Mouse (Mus musculus): ENCODE data around the gene Svs3b. TPM values are rescaled to one million over a fixed set of nuclear protein-coding genes. Genes with fewer than 3 reads are reported as not detected.
"Not testable (repeated sequence)": the region's sequence is repeated elsewhere in the genome, so short reads cannot be mapped to it uniquely, and the experiment has no call there.

Gene Svs3b
- polyA plus RNA-seq, 1 experiment from 2014 or later, result not detected

- no peak overlapping the region for H3K4me2 ChIP-seq (ENCODE audit: low read depth, low read length)
- H3K36me3 ChIP-seq (ENCODE audit: control insufficient read depth, insufficient read depth, low read length), result no peaks in the 10 kb centered on the region
- H3K4me3 ChIP-seq (ENCODE audit: low read depth, low read length), result no peak overlapping the region
- H3K9ac ChIP-seq (replicated peaks; ENCODE audit: low read depth, low read length), result no peak overlapping the region
- no peak overlapping the region for H3K27ac ChIP-seq (ENCODE audit: low read depth, low read length)
- no peak for ATAC-seq (ENCODE audit: low read depth)
- H3K27me3 ChIP-seq (ENCODE audit: control insufficient read depth, insufficient read depth, low read length), result no peaks in the 10 kb centered on the region
- H3K9me3 ChIP-seq (ENCODE audit: control insufficient read depth, low read length), result no peaks in the 10 kb centered on the region
- 92% methylated on average over 4 of the region's 4 CpGs for WGBS
- H3K4me1 ChIP-seq (ENCODE audit: control insufficient read depth, insufficient read depth, low read length), result no peaks in the 10 kb centered on the region
Observed at GRCm38 (mm10) chr2:164210892-164211291, 45.5 kb downstream of the Svs3b start.

- ATAC-seq (ENCODE audit: low read depth), result no peak
- H3K27me3 ChIP-seq (ENCODE audit: control insufficient read depth, insufficient read depth, low read length), result no peaks in the 10 kb centered on the region
- H3K36me3 ChIP-seq (ENCODE audit: control insufficient read depth, insufficient read depth, low read length), result no peaks in the 10 kb centered on the region
- no peak overlapping the region for H3K9ac ChIP-seq (replicated peaks; ENCODE audit: low read depth, low read length)
- no peak overlapping the region for H3K27ac ChIP-seq (ENCODE audit: low read depth, low read length)
- WGBS, result 85% methylated on average over 4 of the region's 4 CpGs
- no peak overlapping the region for H3K4me2 ChIP-seq (ENCODE audit: low read depth, low read length)
- H3K4me3 ChIP-seq (ENCODE audit: low read depth, low read length), result no peak overlapping the region
- H3K9me3 ChIP-seq (ENCODE audit: control insufficient read depth, low read length), result no peaks in the 10 kb centered on the region
- H3K4me1 ChIP-seq (ENCODE audit: control insufficient read depth, insufficient read depth, low read length), result no peaks in the 10 kb centered on the region
Observed at GRCm38 (mm10) chr2:164206676-164207075, 49.8 kb downstream of the Svs3b start.

GRCm38 (mm10) chr2:164206011-164206410 lies 50.4 kb downstream of the Svs3b start:
- not testable (repeated sequence) for H3K4me2 ChIP-seq (ENCODE audit: low read depth, low read length); H3K9ac ChIP-seq (replicated peaks; ENCODE audit: low read depth, low read length); H3K4me3 ChIP-seq (ENCODE audit: low read depth, low read length); H3K36me3 ChIP-seq (ENCODE audit: control insufficient read depth, insufficient read depth, low read length); H3K4me1 ChIP-seq (ENCODE audit: control insufficient read depth, insufficient read depth, low read length); H3K9me3 ChIP-seq (ENCODE audit: control insufficient read depth, low read length); H3K27ac ChIP-seq (ENCODE audit: low read depth, low read length); ATAC-seq (ENCODE audit: low read depth); H3K27me3 ChIP-seq (ENCODE audit: control insufficient read depth, insufficient read depth, low read length)
- 92% methylated on average over 10 of the region's 10 CpGs for WGBS

Other genes starting within 250 kb of the Svs3b start
- gene Pabpc1l, start 231.2 kb downstream of the Svs3b start, polyA plus RNA-seq (2014; fragmentation: Nextera tagmentation; extraction: Ambion mirVana), result 2.0 and 2.8 TPM in 2 replicates
- gene Stk4, start 186.3 kb downstream of the Svs3b start, polyA plus RNA-seq (2014; fragmentation: Nextera tagmentation; extraction: Ambion mirVana), result 24.7 and 26.3 TPM in 2 replicates
- gene Tomm34, start 185.5 kb downstream of the Svs3b start, polyA plus RNA-seq (2014; fragmentation: Nextera tagmentation; extraction: Ambion mirVana), result 49.4 and 49.7 TPM in 2 replicates
- gene Kcns1, start 85.5 kb downstream of the Svs3b start, polyA plus RNA-seq (2014; fragmentation: Nextera tagmentation; extraction: Ambion mirVana), result 1.1 and 1.7 TPM in 2 replicates
- gene Wfdc5, start 73.9 kb downstream of the Svs3b start, polyA plus RNA-seq (2014; fragmentation: Nextera tagmentation; extraction: Ambion mirVana), result not detected in 2 replicates
- not detected in 2 replicates for gene Wfdc12, start 66.0 kb downstream of the Svs3b start, polyA plus RNA-seq (2014; fragmentation: Nextera tagmentation; extraction: Ambion mirVana)
- gene Wfdc15a, start 56.5 kb downstream of the Svs3b start, polyA plus RNA-seq (2014; fragmentation: Nextera tagmentation; extraction: Ambion mirVana), result not detected in 2 replicates
- not detected in 2 replicates for gene Wfdc15b, start 35.0 kb downstream of the Svs3b start, polyA plus RNA-seq (2014; fragmentation: Nextera tagmentation; extraction: Ambion mirVana)
- not detected in 2 replicates for gene Svs2, start 18.2 kb downstream of the Svs3b start, polyA plus RNA-seq (2014; fragmentation: Nextera tagmentation; extraction: Ambion mirVana)
- gene Svs4, start 21.8 kb upstream of the Svs3b start, polyA plus RNA-seq (2014; fragmentation: Nextera tagmentation; extraction: Ambion mirVana), result not detected in 2 replicates
- gene Svs3a, start 32.6 kb upstream of the Svs3b start, polyA plus RNA-seq (2014; fragmentation: Nextera tagmentation; extraction: Ambion mirVana), result not detected in 2 replicates
- gene Svs6, start 60.1 kb upstream of the Svs3b start, polyA plus RNA-seq (2014; fragmentation: Nextera tagmentation; extraction: Ambion mirVana), result not detected in 2 replicates
- not detected in 2 replicates for gene Svs5, start 76.1 kb upstream of the Svs3b start, polyA plus RNA-seq (2014; fragmentation: Nextera tagmentation; extraction: Ambion mirVana)
- gene Slpi, start 132.5 kb upstream of the Svs3b start, polyA plus RNA-seq (2014; fragmentation: Nextera tagmentation; extraction: Ambion mirVana), result not detected in 2 replicates
- gene Rbpjl, start 146.5 kb upstream of the Svs3b start, polyA plus RNA-seq (2014; fragmentation: Nextera tagmentation; extraction: Ambion mirVana), result 0.11 and 0.17 TPM in 2 replicates
- 0.36 and 0.82 TPM in 2 replicates for gene Matn4, start 148.5 kb upstream of the Svs3b start, polyA plus RNA-seq (2014; fragmentation: Nextera tagmentation; extraction: Ambion mirVana)
- gene Sdc4, start 187.2 kb upstream of the Svs3b start, polyA plus RNA-seq (2014; fragmentation: Nextera tagmentation; extraction: Ambion mirVana), result 3.6 and 7.1 TPM in 2 replicates
- 88.9 and 96.3 TPM in 2 replicates for gene Sys1, start 200.3 kb upstream of the Svs3b start, polyA plus RNA-seq (2014; fragmentation: Nextera tagmentation; extraction: Ambion mirVana)
- gene Gm20458, start 204.3 kb upstream of the Svs3b start, polyA plus RNA-seq (2014; fragmentation: Nextera tagmentation; extraction: Ambion mirVana), result 3.0 and 3.1 TPM in 2 replicates
- gene Trp53tg5, start 217.1 kb upstream of the Svs3b start, polyA plus RNA-seq (2014; fragmentation: Nextera tagmentation; extraction: Ambion mirVana), result not detected in 2 replicates
- gene Dbndd2, start 229.5 kb upstream of the Svs3b start, polyA plus RNA-seq (2014; fragmentation: Nextera tagmentation; extraction: Ambion mirVana), result 13.7 and 15.6 TPM in 2 replicates
- 96.6 and 118 TPM in 2 replicates for gene Pigt, start 240.9 kb upstream of the Svs3b start, polyA plus RNA-seq (2014; fragmentation: Nextera tagmentation; extraction: Ambion mirVana)

Data from neural tube, embryonic 14.5 days (tissue).